Mouse (Mus musculus) right cerebral cortex, postnatal 36 days (tissue): ENCODE measurements around the gene Igsf8.
"Not testable (repeated sequence)": the region's sequence is repeated elsewhere in the genome, so short reads cannot be mapped to it uniquely, and the experiment has no call there.

Experiments used
- DNase-seq, 2 experiments: peaks; one replicate each; pipeline ENCODE4 v3.0.0; 2022; ENCODE audit warnings: low spot score in 2 of 2, mixed read lengths in 1 of 2

Igsf8 gene

DNA sequence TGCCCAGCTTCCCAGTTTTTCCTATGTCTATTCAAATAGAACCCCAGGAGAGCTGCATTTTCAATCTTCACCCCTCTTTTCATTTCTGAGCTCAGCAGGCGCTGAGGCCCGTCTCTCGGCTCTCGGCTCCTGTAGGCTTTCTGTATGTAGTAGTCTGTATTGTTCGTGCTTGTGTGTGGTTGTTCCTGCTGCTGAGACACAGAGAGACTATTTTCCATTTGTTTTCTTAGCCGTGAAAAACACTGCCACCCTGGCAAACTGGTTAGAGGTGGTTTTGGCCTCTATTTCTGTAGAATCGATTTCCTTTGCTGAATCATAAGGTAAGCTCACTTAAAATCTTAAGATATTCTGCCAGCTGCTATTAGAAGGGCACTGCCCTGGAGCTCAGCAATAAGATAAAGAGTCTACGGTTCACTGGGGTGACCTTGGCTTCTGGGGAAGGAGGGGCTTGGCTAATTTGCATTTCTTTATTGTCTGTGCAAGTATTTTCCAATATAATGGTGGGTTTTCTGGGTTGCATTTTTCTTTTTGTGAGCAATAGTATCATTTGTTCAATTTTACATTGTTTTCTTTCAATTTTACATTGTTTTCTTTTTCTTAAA, at the start of gene Igsf8:
Gene Igsf8 (plus strand): TSS at position 165 of the 602 bp plus-strand sequence.
- DNase-seq, result no peak

DNA sequence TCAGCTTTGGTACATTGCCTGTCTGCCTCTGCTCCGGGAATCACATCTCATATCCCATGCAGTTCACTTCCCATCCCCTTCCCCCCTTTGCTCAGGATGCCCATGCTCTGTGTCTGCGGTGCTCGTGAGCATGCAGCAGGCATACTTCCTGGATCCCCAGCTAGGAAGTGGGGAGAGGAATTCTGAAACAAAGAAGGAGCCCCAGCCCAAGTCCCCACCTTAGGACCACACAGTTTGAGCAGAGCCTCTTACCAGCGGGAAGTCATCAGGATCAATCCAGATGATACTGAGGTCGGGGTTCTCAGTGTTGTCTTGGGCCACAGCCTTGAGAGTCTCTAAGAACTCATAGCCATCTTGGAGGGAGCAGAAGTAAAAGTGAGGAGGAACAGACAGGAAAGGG, 48.7 kb upstream of the Igsf8 start:
- DNase-seq, result no peak

DNA sequence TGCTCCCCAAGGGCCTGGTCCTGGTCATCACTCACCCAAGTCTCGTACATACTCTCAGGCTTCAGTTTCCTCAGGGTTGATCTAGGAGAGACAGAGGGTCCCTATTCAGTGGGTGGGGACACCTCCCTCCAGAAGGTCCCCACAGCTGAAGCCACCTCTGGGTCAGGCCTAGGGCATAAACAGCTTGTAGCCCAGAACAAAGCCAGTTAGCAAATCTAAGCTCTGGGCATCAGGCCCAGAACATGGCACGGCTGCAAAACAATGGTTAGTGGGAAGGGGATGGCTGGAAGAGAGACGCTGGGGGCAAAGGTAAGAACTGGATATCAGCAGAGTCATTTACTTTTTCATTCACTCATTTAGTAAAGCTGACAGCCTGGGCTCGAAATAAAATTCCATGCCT, 47.7 kb upstream of the Igsf8 start:
- DNase-seq, result no peak

DNA sequence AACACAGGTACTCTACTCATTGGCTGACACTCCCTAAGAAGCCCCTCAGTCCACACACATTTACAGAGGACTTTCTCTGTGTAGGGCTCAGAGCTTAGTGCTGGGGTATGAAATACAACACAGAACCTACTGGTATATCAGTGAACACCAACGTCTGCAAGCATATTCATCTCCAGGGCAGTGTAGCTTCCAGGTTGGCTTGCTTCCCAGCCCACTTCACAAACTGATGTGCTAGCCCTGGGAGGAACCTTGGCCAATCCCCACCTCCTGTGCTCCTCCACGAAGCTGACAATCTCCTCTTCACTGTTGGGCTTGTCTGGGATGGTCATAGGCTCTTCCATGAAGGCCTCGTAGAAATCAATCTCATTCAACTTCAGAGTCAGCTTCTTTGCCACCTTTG, 46.7 kb upstream of the Igsf8 start:
- DNase-seq, result no peak

DNA sequence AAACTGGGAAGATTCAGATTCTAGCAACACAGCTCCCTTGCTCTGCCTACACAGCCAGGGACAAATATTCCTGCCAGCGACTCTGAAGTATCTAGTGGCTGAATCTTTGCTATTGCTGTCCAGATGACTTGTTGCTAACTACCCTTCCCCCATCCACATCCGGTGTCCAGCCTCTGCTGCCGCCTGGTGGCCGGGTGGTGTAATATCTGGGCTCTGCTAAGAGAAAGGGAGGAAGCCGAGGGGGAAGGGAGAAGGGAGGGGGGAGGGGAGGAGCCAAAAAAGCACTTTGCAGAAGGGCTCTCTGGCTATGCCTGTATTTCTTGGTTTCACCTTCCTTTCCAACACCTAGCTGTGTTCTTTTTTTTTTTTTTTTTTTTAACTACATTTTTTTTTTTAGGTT, 44.3 kb upstream of the Igsf8 start:
- DNase-seq, result peak; percentile 80 to 82

DNA sequence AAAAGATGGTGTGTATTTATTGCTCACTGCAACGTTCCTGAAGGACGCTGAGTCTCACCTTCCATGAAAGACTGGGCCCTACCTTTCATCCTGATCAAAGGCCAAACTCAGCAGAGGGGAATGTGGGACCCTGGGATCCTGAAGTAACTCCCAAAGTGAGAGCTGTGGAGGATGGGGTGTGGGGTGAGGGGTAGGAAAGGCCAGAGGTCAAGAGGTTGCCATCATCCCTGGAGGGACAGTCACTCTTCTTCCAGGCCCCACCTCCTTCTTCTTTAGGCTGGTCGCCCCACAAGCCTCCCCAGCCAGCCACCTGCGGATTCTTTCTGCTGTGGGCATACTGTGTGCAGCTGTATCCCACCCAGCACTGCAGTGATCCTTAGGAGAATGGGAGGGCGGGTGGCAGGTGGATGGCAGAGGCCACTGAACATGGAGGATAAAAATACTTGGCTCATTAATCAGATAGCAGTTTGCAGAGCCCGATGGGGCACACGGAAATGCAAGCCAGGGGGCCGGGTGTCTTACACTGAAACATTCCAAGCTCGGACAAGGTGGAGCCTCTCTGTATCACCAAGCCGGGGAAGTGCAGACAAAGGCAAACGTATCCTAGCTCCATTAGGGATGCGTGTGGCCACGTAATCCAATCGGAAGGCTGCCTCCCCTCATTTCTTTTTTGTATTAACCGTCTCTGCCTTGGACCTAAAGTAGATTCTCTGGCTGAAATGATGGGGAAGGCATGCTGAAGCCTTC, 43.1 kb upstream of the Igsf8 start:
- DNase-seq, result no peak

DNA sequence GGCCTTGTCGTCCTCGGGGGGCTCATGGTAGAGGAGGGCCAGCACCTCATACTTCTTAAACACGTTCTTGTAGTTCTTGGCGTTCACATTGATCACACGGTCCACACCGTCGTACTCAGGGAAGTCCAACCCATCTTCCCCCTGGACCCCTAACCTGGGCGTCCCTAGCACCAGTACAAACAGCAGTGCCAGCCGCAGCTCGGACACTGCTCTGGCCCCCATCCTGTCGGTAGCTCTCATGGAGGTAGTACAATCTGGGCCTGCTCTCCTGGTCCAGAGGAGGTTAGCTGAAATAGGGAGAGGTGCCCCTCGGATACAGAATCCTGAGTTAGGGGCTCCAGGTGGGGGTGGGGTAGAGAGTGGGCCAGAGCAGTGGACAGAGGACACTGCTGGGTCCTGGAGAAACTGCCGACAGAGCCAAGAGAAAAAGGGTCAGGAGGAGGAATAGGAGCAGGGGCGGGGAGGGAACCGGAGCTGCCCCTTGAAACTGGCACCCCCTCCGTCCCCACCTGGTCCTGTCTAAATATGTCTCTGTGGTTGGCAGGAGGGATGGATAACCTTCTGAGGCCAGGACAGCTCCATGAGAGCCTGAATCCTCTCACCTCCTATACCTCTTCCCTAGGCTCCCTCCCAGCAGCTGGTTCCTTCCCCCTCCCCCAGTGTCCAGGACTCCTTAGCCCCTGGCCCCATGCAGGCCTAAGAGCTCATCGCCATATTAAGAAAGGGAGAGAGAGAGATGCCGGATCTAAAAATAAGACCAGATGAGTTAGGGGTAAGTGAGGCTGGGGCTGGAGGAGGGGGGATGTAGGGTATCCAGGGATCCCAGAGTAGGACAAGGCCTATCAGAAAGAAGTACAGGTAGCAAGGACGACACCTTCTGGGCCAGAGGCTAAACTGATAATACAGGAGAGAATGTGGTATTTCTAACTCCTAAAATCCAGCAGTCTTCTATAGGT, 41.7 kb upstream of the Igsf8 start, which contains the start of gene Casq1:
Gene Casq1 (minus strand): TSS at position 418 of the 956 bp plus-strand sequence.
- DNase-seq, result no peak

DNA sequence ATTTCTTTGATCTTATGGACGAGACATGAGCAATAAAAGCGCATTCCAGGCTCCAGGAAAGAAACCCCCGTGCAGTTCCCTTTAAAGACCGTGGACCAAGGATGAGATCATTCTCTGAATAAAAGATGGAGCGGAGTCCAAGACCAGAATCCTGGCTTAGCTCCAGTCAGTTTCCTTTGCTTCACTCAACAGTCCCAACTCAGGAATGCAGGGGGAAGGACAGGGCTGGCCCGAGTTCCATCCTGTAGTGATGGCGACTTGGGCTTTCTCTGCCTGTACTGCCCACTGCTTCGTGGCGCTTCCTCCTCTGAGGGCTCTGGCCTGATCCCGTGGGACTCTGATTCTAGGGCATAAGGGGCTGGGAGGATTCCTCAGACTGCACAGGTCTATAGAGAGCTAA, 41.0 kb upstream of the Igsf8 start:
- DNase-seq, result no peak

DNA sequence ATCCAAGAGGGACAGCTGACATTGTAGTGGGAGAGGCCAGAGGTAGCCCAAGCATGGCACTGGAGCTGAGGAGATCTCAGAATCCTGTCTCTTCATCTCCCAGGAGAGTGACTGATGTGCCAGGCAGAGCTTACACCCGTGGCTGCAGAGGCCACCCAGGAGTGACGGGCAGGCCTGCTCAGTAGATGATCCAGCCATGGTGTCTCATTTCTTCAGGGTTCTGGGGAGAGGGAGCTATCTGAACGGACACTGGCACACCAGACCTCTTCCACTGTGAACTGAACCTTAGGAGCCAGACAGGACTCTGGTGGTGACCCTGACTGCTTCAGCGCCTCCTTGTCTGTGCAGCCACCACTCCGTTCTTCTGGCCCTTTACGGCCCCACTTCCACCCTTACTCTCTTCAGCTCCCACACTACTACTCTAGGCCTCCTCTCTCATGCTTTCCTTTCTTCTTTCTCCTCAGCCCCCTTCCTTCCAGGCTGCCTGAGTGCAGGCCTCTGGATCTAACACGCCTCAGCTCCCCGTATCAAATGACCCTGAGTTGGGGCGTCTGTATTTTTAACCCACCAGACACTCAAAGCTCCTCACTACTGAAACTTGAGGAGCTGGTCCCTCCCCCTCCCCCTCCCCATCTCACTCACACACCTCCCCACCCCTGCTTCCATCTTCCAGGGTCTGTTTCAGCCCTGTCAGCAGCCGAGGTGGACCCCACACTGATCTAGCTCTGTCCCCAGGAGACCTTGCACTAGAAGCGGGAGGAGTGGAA, 40.0 kb upstream of the Igsf8 start:
- no peak for DNase-seq

DNA sequence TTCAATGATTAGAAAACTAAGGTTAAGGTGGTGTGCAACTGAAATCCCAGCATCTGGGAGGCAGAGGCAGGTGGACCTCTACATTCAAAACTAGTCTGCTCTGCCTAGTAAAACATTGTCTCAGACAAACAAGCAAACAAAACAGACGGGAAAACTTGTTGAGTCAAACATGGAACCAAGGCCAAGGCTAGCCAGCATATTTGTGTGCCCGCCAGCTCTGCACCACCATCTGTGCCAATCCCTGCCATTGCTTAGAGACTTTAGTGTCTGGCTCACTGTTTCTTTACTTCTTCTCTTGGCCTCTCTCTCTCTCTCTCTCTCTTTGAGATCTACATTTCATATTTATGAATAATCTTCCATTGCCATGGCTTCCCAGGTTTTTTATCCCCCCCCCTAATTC, 33.2 kb upstream of the Igsf8 start:
- DNase-seq, result no peak

DNA sequence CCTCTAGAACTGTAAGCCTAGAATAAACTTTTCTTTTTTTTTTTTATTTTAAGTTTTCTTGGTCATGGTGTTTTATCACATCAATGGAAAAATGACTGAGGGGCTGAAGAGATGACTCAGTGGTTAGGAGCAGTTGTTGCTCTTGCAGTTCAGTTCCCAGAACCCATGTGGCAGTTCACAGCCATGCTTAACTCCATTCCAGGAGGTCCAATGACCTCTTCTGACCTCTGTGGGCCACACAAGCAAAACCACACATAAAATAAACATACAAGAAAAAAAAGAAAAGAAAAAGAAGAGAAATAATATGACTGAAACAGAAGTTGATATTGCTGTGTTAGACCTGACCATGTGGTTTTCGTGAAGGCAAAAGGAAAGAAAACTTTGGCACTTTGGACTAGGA, 32.2 kb upstream of the Igsf8 start:
- no peak for DNase-seq

DNA sequence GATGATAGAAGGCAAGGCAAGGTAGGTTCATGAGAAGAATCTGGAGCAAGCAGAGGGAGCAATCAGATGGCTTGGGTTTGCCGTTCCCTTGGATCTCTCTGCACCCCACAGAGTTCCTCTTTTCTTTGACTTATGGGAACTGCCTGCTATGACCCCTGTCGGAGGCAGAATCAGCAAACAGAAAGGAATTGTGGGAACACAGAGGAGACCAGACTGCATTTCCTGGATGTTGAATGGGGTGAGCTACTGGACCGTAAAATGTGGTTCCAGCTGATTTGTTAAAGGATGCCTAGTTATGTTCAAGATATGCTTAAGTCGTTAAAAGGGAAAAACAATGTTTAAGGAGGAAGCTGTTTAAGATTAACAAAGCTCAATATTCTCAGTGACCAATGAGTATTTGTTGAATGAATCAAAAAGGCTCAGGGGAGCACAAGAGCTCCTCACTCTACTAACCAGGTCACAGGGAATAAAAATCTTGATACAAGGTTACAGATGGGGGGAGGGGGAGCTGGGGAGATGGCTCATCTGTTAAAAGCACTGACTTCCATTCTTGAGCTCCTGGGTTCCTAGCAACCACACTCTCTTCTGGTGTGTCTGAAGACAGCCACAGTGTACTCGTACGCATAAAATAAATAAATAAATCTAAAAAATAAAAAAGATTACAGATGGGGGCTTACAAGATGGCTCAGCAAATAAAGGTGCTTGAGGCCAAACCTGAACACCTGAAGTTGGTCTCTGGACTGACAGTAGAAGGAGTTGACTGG, 20.3 kb upstream of the Igsf8 start:
- DNase-seq, result no peak

DNA sequence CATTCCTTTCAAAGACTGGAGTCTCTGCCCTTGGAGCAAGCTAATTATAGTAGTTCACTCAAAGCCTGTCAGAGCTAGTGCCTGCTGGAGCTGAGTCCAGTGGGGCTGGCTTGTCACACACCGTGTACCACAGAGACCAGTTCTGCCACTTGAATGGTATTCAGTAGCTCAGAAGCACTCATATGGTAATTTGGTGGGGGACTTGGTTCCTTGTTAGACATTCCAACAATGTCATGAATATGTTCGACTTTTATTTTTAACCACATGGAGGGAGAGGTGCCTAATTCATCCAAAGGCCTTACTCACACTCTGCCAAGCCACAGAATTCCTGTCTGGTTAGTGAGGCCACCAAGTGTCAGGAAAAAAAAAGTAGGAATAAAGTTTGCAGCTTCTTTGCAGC, 19.0 kb upstream of the Igsf8 start:
- DNase-seq, result no peak

DNA sequence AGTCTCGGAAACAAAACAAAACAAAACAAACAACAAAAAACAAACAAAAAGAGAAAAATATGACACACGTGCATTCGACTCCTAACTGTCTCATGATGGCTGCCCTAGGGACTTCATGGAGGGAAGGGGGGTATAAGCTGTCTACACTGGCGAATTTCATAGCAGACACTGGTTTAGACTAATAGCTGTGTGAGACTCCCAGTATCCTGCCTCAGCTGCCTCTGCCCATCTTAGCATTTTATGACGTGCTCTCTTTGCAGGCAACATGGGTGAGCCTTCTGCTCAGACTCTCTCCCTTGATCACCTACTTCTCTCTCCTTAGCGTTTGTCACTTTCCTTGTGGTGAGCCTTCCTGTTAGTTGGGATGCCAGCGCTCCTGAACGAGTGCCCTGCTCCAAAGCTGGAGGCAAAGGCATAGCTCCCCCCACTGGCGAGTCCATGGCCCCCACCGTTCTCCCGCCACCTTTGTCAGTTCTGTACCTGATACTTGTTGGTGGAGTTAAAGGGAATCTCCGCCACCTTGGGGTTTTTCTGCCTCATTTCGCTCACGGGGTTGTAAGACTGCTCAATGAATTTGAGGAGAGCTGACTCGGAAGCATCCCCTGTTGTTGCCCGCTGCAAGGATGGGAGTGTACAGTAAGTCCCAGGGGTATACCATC, 17.8 kb upstream of the Igsf8 start:
- no peak for DNase-seq

DNA sequence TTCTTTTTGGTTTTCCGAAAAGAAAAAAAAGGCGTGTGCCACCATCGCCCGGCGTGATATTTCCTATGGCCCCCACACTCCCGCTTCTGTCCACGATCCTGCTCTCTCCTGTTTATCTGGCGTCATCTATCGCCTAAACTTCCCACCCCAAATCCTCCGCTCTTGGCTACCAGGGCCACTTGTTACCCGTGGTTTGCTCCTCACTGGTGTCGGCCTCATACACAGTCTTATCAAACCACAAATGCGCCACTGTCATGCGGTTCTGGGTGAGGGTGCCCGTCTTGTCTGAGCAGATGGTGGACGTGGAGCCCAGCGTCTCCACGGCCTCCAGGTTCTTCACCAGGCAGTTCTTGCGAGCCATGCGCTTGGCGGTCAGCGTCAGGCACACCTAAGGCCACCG, 16.8 kb upstream of the Igsf8 start:
- DNase-seq, result not testable (repeated sequence)

DNA sequence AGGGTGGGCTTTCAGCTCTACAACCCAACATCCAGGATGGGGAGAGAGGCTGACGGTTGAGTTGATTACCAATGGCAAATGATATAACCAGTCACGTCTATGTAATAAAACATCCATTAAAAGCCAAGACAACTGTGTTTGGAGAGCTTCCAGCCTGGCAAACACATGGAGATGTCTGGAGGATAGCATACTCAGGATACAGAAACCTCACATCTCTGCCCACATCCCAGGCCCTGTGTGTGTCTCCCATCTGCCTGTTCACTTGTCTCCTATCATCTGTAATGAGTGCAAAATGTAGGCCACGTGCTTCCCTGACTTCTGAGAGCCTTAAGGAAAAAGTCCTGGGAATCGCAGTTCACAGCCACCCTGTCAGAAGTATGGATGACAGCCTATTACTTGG, 14.2 kb upstream of the Igsf8 start:
- DNase-seq, result peak in 1 of 2 experiments; percentile 16

DNA sequence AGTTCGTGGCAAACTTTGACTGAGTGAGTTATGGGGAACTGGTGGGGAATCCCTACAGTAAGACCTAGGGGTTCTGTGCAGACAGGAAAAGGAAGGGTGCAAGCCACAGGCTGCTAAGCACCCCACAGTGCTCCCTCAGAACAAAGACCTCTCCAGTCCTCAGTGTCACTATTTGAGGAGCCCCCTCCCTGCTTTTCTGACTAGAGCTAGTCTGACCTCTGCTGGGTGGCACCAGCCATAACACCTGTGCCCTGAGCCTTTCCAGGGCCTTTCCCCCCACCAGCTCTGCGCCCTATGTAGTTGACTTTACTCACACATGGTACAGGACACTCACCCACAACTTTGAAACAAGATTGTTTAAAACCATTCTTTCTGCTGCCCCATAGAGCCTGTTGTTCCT, 13.8 kb upstream of the Igsf8 start:
- no peak for DNase-seq

DNA sequence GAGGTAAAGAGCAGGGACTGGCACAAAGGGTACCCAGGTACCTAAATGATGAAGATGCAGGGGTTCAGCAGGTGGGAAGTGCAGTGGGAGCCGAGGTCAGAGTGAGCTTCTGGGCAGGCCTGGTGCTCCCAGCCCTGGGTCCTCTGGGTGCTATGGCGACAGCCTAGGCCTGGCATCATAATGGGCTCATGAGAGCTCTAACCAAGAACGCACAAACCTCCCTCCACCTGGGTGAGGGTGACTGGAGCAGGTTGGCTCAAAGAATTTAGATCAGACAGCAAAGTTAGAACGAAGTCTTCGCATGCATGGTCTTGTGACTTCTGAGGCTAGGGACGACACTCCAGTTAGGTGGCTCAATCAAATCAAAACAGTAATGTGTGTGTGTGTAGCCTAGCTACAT, 3.1 kb upstream of the Igsf8 start, which contains the start of gene Atp1a4:
Gene Atp1a4 (minus strand): TSS at position 101 of the 400 bp plus-strand sequence.
- no peak for DNase-seq

DNA sequence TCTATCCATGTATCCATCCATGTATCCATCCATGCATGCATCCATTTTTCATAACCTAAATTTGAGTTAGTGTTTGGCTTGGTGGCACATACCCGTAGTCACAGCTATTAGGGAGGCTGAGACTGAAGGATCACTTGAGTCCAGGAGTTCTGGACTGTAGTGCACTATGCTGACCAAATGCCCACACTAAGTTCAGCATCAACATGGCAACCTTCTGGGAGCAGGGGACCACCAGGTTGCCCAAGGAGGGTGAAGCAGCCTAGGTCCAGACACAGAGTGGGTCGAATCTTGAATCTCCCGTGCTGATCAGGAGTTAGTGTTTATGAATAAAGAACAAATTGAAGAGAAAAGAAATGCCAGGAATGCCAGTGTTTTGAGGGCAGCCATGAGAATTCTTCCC, 9.8 kb downstream of the Igsf8 start:
- no peak for DNase-seq

DNA sequence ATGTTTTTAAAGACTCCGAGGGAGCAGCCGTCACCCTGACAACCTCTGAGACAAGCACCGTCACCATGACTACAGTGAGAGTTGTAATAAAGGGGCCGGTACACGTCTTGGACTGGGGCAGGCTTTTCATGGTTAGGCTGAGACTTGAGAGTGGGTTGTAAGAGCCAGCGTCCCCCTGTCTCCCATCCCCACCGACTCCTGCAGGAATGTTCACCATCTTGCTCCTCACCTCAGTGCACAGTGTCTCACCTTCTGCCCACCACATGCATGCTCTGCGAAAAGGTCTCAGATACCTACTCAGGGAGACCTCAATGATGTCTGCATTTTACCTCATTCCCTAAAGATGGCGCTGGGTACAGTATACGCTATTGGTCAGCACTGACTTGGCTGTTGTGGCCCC, 10.3 kb downstream of the Igsf8 start:
- DNase-seq, result no peak
